Mouse (Mus musculus): ENCODE results near the gene Rcsd1.

DNA sequence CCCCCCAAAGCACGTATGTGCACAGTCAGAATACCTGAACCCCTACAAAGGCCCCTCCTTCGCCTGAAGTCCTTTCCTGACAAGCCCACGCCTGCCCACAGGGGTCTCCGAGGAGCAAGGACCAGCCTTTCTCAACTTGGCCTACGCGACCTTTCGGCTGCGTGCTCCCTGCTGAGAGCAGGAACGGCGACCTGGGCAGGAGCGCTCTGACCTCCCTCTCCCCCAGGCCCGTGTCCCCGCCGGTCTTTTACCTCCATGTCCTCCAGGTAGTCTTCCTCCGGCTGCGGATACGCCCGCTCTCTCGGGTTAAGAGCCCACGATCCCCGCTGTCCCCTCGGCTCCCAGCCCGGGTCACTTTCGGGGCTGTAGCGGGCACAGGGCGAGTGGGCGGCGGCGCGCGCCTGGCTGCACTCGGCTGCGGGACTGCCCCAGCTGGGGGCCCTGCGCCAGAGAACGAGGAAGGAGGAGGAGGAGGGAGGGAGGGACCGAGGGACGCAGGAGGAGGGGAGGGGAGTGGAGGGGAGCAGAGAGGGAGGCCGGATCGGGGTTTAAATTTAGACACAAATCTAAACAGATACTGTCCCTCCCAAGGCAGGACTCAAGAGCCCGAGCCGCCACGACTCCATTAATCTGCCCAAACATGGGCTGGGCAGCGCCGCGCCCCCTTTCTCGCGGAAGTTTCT lies 1.8 kb downstream of the Rcsd1 start:
- TF ChIP-seq POLR2A (IDR thresholded peaks at IDR 0.05; ENCODE audit: borderline replicate concordance, extremely low read depth, low read depth, low read length), result 0 out of 2 replicates have a peak, but pooled peaks have one; percentile 44
- TF ChIP-seq CTCF (IDR thresholded peaks at IDR 0.05; ENCODE audit: insufficient read depth, low read length), result 0 out of 2 replicates have a peak, but pooled peaks have one; percentile 2

Measured in lung, adult 2 months (tissue).